Mouse (Mus musculus): ENCODE measurements around the gene Padi3. TPM values are rescaled to one million over a fixed set of nuclear protein-coding genes. Genes with fewer than 3 reads are reported as not detected.
A peak's percentile ranks its signal among the peaks of the same experiment; 100 is the strongest.

Padi3 gene
- polyA plus RNA-seq, 1 experiment from 2014 or later, result 2.4 TPM

DNA sequence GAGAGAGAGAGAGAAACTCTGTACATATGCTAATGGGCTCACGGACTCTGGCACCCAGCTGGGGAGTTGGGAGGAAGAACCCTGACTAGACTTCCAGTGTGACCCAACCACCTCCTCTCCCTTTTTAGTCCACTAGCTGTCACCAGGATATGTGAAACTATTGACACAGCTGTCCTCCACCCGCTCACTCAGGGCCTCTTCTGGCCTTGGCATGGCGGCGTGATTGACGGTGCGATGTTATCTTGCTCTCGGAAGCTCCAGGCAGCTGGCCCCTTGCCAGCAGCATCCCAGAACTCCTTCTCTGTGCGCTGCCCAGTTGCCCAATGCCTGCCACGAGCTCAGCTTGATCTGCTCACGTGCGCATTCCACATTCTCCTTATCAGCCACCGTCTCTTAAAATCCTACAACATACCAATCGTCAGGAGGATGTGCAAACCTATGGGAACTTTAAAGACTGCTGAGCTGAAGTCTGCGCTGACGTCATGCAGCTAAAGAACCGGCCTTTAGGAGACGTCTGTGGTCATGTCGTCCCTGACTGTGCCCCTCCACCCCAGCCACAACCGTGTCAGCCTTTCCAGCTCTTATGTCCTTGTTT lies 30.5 kb downstream of the Padi3 start:
- 45% methylated on average over 19 of the region's 19 CpGs for WGBS
- Histone ChIP-seq H3K36me3 (no peaks in the 10 kb centered on the region), H3K9me3 (replicated peaks) (no peaks in the 10 kb centered on the region), H3K9ac (no peak overlapping the region), H3K4me1 (no peaks in the 10 kb centered on the region), H3K27ac (replicated peaks) (no peak overlapping the region), H3K27me3 (no peaks in the 10 kb centered on the region), H3K4me3 (replicated peaks) (no peak overlapping the region), H3K4me2 (replicated peaks) (no peak overlapping the region)
- ATAC-seq (ENCODE audit: insufficient number of reproducible peaks, low FRiP score, low TSS enrichment, low read depth), result 0 out of 2 replicates have a peak, but pooled peaks have one; percentile 45

DNA sequence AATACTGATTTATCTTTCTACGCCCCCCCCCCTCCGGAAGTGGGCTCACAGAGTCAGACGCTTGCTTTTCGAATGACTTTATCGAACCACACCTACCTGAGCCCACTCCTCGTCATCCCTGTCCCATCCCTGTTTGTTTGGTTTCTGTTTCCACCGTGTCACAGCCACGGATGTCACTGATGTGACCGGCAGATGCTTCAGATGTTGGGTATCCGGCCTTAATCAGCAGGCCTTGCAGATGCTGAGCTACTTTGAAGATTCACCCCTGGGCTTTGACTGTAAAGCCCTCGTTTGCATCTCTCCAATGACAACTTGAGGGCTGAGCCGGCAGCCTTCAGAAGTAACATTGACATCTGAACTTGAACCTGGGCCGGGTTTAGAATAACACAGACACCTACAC lies 33.8 kb downstream of the Padi3 start:
- no peaks in the 10 kb centered on the region for H3K36me3 ChIP-seq
- H3K4me1 ChIP-seq, result no peaks in the 10 kb centered on the region
- 69% methylated on average over 13 of the region's 13 CpGs for WGBS
- ATAC-seq (ENCODE audit: insufficient number of reproducible peaks, low FRiP score, low TSS enrichment, low read depth), result no peak
- H3K9me3 ChIP-seq (replicated peaks), result no peaks in the 10 kb centered on the region
- H3K27me3 ChIP-seq, result no peaks in the 10 kb centered on the region
- no peak overlapping the region for H3K4me3 ChIP-seq (replicated peaks)
- H3K4me2 ChIP-seq (replicated peaks), result no peak overlapping the region
- no peak overlapping the region for H3K27ac ChIP-seq (replicated peaks)
- no peak overlapping the region for H3K9ac ChIP-seq

DNA sequence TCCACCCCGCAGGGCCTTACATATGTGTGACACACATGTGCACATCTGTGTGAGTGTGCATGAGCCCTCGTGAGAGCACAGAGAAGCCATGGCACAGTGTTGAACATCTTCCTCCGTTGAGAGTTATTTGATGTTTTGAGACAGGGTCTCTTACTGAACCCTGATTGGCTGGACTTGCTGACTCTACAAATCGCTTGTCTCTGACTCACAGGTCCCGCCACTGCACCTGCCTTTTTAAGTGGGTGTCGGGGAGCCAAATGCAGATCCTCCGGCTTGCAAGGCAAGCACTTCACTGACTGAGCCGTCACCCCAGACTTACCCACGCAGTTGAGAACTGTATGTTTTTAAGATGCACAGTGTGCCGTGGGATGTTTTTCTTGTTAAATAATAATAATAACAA lies 34.6 kb downstream of the Padi3 start:
- Histone ChIP-seq H3K4me1 (no peaks in the 10 kb centered on the region), H3K27me3 (no peaks in the 10 kb centered on the region), H3K4me2 (replicated peaks) (no peak overlapping the region), H3K4me3 (replicated peaks) (no peak overlapping the region), H3K36me3 (no peaks in the 10 kb centered on the region), H3K9ac (no peak overlapping the region), H3K9me3 (replicated peaks) (no peaks in the 10 kb centered on the region), H3K27ac (replicated peaks) (no peak overlapping the region)
- ATAC-seq (ENCODE audit: insufficient number of reproducible peaks, low FRiP score, low TSS enrichment, low read depth), result no peak
- 78% methylated on average over 10 of the region's 10 CpGs for WGBS

DNA sequence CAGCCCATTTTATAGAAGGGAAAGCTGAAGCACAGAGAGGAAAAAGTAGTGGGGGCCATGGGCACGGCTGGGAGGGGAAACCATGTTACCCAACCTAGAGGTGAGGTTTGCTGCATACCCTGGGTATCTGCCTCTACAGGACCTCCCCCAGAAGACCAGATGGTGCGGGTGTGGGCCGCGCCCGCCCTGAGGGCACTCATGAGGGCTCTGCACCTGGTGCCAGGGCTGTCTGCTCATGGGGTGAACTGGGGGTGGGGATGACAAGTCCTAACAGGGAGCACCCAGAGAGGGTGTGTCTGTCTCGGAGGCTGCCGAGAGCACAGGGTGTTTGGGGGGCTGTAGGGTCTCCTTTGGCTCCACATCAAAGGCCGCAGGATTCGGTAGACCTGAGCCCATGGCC lies 35.6 kb downstream of the Padi3 start:
- 68% methylated on average over 9 of the region's 9 CpGs for WGBS
- Histone ChIP-seq H3K36me3 (no peaks in the 10 kb centered on the region), H3K4me3 (replicated peaks) (no peak overlapping the region), H3K4me1 (0 out of 2 replicates have a peak, but pooled peaks cover 7% of the 10 kb centered on the region), H3K4me2 (replicated peaks) (no peak overlapping the region), H3K27me3 (no peaks in the 10 kb centered on the region), H3K27ac (replicated peaks) (no peak overlapping the region), H3K9me3 (replicated peaks) (no peaks in the 10 kb centered on the region), H3K9ac (no peak overlapping the region)
- no peak for ATAC-seq (ENCODE audit: insufficient number of reproducible peaks, low FRiP score, low TSS enrichment, low read depth)

DNA sequence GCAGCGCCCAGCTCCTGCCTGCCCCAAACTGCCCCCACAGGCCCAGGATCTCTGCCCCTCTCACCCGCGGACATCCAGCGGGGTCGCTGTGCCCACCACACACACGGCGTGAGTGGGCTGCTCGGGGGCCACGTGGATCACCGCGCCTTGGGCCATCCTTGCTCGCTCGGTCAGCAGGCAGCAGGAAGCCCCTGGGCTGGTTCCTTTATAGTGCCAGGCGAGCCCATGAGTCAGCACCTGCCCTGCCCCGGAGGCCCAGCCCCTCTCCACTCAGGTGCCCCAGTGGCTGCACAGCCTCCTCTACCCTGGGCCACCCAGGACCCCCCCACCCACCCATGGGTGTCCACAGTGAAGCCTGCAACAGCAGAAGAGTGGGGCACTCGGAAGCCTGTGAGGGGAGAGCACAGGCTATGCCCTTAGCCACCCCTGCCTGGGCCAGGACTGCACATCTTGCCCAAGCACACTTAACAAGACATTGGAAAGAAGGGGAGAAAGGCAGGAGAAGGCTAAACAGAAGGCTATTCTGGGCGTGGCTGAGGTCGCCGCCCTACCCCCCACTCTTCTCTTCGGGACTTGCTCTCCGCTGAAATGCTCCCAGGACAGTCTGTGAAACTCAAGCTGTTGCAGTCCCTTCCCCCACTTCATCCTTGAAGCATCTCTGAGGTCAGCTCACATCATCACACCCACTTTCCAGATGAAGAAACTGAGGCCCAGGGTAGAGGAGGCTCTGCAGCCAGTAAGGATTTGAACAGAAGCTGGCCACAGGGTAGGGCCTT lies 36.2 kb downstream of the Padi3 start, which contains the start of gene Padi4:
TSS of gene Padi4 (minus strand) at position 212 of the 776 bp plus-strand sequence.
- Histone ChIP-seq H3K36me3 (no peaks in the 10 kb centered on the region), H3K27ac (replicated peaks) (no peak within 1 kb of the TSS), H3K9ac (no peak within 1 kb of the TSS), H3K4me1 (0 out of 2 replicates have a peak, but pooled peaks cover 7% of the 10 kb centered on the region), H3K4me2 (replicated peaks) (no peak within 1 kb of the TSS), H3K4me3 (replicated peaks) (no peak within 1 kb of the TSS), H3K27me3 (no peaks in the 10 kb centered on the region), H3K9me3 (replicated peaks) (no peaks in the 10 kb centered on the region)
- 79% methylated on average over 21 of the region's 21 CpGs for WGBS
- no peak for ATAC-seq (ENCODE audit: insufficient number of reproducible peaks, low FRiP score, low TSS enrichment, low read depth)

DNA sequence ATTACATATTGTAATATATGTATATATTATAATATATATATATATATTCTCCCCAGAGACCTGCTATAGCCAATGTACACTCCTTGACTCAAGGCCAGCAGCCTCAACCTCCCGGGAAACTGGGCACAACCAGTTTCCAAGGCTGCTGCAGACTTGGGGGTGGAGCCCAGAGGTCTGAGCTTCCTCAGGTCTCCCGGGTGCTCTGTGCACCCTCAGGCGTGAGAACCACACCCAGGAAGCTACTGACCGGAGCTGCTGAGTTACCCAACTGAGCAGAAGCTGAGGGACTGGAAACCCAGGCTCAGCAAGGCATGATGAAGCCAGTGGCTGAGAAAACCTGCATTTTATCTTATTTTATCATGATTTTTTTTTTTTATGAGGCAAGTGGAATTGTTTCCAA lies 39.4 kb downstream of the Padi3 start:
- Histone ChIP-seq H3K9ac (no peak overlapping the region), H3K4me1 (0 out of 2 replicates have a peak, but pooled peaks cover 7% of the 10 kb centered on the region), H3K36me3 (no peaks in the 10 kb centered on the region), H3K9me3 (replicated peaks) (no peaks in the 10 kb centered on the region), H3K27ac (replicated peaks) (no peak overlapping the region), H3K4me2 (replicated peaks) (no peak overlapping the region), H3K27me3 (no peaks in the 10 kb centered on the region), H3K4me3 (replicated peaks) (no peak overlapping the region)
- no peak for ATAC-seq (ENCODE audit: insufficient number of reproducible peaks, low FRiP score, low TSS enrichment, low read depth)
- 19% methylated on average over 4 of the region's 4 CpGs for whole genome bisulfite sequencing

DNA sequence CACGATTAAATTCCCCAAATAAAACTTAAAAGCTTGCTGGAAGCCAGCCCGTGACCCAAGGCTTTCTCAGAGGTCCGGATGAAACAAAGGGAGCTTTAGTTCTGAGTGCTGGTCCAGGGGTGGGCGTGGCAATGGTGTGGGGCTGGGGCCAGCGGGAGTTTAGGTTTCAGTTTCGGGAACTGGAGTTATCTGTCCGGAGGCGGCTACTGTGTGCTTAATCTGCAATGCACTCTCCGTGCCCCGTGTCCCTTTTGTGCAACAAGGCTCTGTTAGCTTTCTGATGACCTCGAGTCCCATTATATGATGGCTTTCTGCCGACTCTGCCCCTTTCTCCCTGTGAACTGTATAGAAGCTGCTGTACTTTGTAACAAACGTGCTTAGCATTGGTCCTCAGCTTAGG lies 40.0 kb downstream of the Padi3 start:
- peak overlapping the region; percentile 26 for H3K4me3 ChIP-seq (replicated peaks)

DNA sequence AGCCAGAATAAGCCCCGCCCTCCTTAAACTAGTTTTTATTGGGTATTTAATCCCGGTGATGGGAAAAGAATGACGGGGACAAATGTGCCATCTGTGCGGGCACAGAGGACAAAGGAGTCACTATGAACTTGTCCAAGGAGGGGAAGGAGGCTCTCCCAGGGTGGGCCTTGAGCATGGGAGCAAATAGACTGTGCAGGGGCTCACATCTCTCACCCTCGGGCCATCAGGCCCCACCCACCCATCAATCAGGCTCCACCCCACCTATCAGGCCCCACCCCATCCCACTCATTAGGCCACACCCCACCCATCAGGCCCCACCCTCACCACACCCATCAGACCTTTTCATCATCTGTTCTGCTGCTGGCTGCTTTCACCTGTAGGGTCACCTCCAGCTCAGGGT lies 41.5 kb downstream of the Padi3 start:
- Histone ChIP-seq H3K4me1 (0 out of 2 replicates have a peak, but pooled peaks cover 7% of the 10 kb centered on the region), H3K9me3 (replicated peaks) (no peaks in the 10 kb centered on the region), H3K36me3 (no peaks in the 10 kb centered on the region), H3K27ac (replicated peaks) (no peak overlapping the region), H3K9ac (no peak overlapping the region), H3K27me3 (no peaks in the 10 kb centered on the region), H3K4me2 (replicated peaks) (no peak overlapping the region), H3K4me3 (replicated peaks) (no peak overlapping the region)
- 80% methylated on average over 5 of the region's 5 CpGs for WGBS
- ATAC-seq (ENCODE audit: insufficient number of reproducible peaks, low FRiP score, low TSS enrichment, low read depth), result no peak

More for the DNA sequence above, 40.0 kb downstream of the Padi3 start:
- Histone ChIP-seq H3K9ac (no peak overlapping the region), H3K4me1 (0 out of 2 replicates have a peak, but pooled peaks cover 7% of the 10 kb centered on the region), H3K27ac (replicated peaks) (no peak overlapping the region), H3K9me3 (replicated peaks) (no peaks in the 10 kb centered on the region), H3K27me3 (no peaks in the 10 kb centered on the region), H3K36me3 (no peaks in the 10 kb centered on the region), H3K4me2 (replicated peaks) (peak overlapping the region; percentile 37)
- no peak for ATAC-seq (ENCODE audit: insufficient number of reproducible peaks, low FRiP score, low TSS enrichment, low read depth)
- 4% methylated on average over 13 of the region's 13 CpGs for WGBS

DNA sequence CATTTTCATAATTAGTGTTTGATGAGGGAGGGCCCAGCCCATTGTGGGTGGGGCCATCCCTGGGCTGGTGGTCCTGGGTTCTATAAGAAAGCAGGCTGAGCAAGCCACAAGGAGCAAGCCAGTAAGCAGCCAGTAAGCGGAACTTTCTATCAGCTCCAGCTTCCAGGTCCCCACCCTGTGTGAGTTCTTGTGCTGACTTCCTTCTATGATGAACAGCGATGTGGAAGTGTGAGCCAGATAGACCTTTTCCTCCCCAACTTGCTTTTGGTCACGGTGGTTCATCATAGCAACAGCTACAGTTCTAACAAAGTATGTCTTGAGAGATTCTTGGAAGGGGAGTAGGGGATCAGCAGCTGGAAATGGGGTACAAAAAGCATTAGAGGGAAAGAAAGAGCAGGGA lies 44.5 kb downstream of the Padi3 start:
- Histone ChIP-seq H3K27me3 (no peaks in the 10 kb centered on the region), H3K27ac (replicated peaks) (no peak overlapping the region), H3K9ac (no peak overlapping the region), H3K4me3 (replicated peaks) (no peak overlapping the region), H3K9me3 (replicated peaks) (no peaks in the 10 kb centered on the region), H3K4me1 (0 out of 2 replicates have a peak, but pooled peaks cover 7% of the 10 kb centered on the region), H3K4me2 (replicated peaks) (no peak overlapping the region), H3K36me3 (no peaks in the 10 kb centered on the region)
- 78% methylated on average over 3 of the region's 3 CpGs for WGBS
- no peak for ATAC-seq (ENCODE audit: insufficient number of reproducible peaks, low FRiP score, low TSS enrichment, low read depth)

DNA sequence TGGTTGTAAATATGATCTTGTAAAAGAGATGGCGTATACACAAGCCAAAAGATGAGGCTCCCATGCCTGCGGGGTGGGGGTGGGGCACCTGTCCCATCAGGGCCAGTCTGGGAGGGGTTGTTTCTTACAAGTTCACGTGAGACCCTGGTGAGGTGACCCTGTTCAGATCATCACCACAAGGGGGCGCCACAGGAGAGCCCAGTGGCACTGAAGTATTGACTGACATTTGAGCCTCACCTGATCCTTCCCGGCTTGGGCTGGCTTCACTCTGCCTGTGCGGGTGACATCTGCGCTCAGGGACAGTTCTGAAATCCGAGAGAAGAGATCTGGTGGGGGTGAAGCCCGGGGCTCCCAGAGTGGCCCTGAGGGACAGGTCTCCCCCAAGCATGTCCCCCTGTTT lies 47.3 kb downstream of the Padi3 start:
- Histone ChIP-seq H3K9me3 (replicated peaks) (no peaks in the 10 kb centered on the region), H3K9ac (no peak overlapping the region), H3K4me3 (replicated peaks) (no peak overlapping the region), H3K4me2 (replicated peaks) (no peak overlapping the region), H3K27me3 (no peaks in the 10 kb centered on the region), H3K36me3 (no peaks in the 10 kb centered on the region), H3K4me1 (0 out of 2 replicates have a peak, but pooled peaks cover under 1% of the 10 kb centered on the region), H3K27ac (replicated peaks) (no peak overlapping the region)
- 12% methylated on average over 9 of the region's 9 CpGs for WGBS
- no peak for ATAC-seq (ENCODE audit: insufficient number of reproducible peaks, low FRiP score, low TSS enrichment, low read depth)

DNA sequence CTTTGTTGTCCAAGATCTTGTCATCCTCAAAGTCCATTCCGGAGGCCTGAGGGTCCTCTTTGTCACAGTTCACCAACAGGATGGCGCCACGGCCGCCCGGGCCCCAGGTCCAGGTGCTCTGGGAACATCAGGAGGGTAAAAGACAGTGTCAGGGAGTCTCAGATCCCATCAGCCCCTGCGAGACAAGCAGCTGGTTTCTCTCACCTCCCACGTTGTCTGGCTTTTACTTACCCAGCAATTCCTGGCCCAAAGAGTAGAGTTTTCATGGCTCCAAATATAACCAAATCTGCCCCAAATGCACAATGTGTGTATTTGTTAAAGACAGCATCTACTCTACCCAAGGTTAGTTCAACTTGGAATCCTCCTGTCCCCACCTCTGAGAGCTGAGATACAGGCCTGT lies 48.8 kb downstream of the Padi3 start:
- Histone ChIP-seq H3K4me1 (0 out of 2 replicates have a peak, but pooled peaks cover 3% of the 10 kb centered on the region), H3K4me3 (replicated peaks) (no peak overlapping the region), H3K27ac (replicated peaks) (no peak overlapping the region), H3K9ac (no peak overlapping the region), H3K36me3 (no peaks in the 10 kb centered on the region), H3K4me2 (replicated peaks) (no peak overlapping the region), H3K9me3 (replicated peaks) (no peaks in the 10 kb centered on the region), H3K27me3 (no peaks in the 10 kb centered on the region)
- no peak for ATAC-seq (ENCODE audit: insufficient number of reproducible peaks, low FRiP score, low TSS enrichment, low read depth)
- 79% methylated on average over 7 of the region's 7 CpGs for WGBS

Measured in embryonic facial prominence, embryonic 15.5 days (tissue).